Mouse (Mus musculus) Patski (cell line): Measurements from ENCODE around the gene Upb1. TPM values are rescaled to one million over a fixed set of nuclear protein-coding genes. Genes with fewer than 3 reads are reported as not detected.
"Not testable (repeated sequence)": the region's sequence is repeated elsewhere in the genome, so short reads cannot be mapped to it uniquely, and the experiment has no call there.

ENCODE experiments used
- ATAC-seq: fragments of 100-300 bp; one replicate; pipeline ENCODE4 v1.8.0; 2021
- CTCF ChIA-PET: fragments of 350-600 bp; sonication (Branson Sonifier 250); formaldehyde crosslinking; loops from one replicate; lab custom pipeline; 2022; ENCODE audit warnings: inconsistent platforms; lab: Charles Lee
- POLR2A ChIA-PET: fragments of 350-600 bp; sonication (Branson Sonifier 250); formaldehyde crosslinking; loops from one replicate; lab custom pipeline; 2022; ENCODE audit warnings: antibody characterized with exemption, inconsistent platforms; lab: Charles Lee
- DNase-seq: peaks from one replicate; pipeline ENCODE4 v3.0.0-alpha.2; 2011; ENCODE audit warnings: low read depth, low spot score
- H3K27me3 ChIP-seq: fragments of 371-371 bp; one replicate; pipeline ENCODE4 v1.5.1; 2021
- CTCF ChIP-seq: fragments of 100-300 bp; IDR thresholded peaks from one replicate; pipeline ENCODE4 v1.5.1; 2021
- in situ Hi-C: fragments of 300-500 bp; cut with MboI; formaldehyde crosslinking; loops from 3 replicates; pipeline ENCODE4 v1.11.1; 2018; ENCODE audit warnings: low pct_unique_long_range_greater_than_20kb, mixed read lengths
- polyA plus RNA-seq: library from polyadenylated mRNA; unstranded; gene quantifications from one replicate; pipeline ENCODE4 v1.2.3, GENCODE M21; 2021

Upb1 gene
- not detected for polyA plus RNA-seq

- in situ Hi-C loops, result no loop called here
- DNase-seq, result no peak
- TF ChIP-seq CTCF, result peak; percentile 37
- POLR2A ChIA-PET, result no interaction called here
- no peak for ATAC-seq
- peaks cover 13% of the 10 kb centered on the region for H3K27me3 ChIP-seq
- CTCF ChIA-PET, result no interaction called here
Observed at GRCm38 (mm10) chr10:75400958-75401357, at the start of gene Upb1. TSS of gene Upb1 (plus strand) at chr10:75401115.

- TF ChIP-seq CTCF, result no peak
- H3K27me3 ChIP-seq, result peaks cover 15% of the 10 kb centered on the region
- CTCF ChIA-PET, result no interaction called here
- DNase-seq (no peak), ATAC-seq (no peak)
- POLR2A ChIA-PET, result no interaction called here
- in situ Hi-C loops, result no loop called here
Observed at GRCm38 (mm10) chr10:75352541-75352940, 48.4 kb upstream of the Upb1 start.

GRCm38 (mm10) chr10:75353838-75354241, 47.1 kb upstream of the Upb1 start:
- POLR2A ChIA-PET, CTCF ChIA-PET, in situ Hi-C loops, DNase-seq, ATAC-seq: not testable (repeated sequence)
- peaks cover 15% of the 10 kb centered on the region for H3K27me3 ChIP-seq

GRCm38 (mm10) chr10:75355341-75355740, 45.6 kb upstream of the Upb1 start:
- in situ Hi-C loops, result no loop called here
- TF ChIP-seq CTCF, result no peak
- ChIA-PET POLR2A (no interaction called here), CTCF (no interaction called here)
- DNase-seq, result no peak
- ATAC-seq, result no peak
- H3K27me3 ChIP-seq, result peaks cover 18% of the 10 kb centered on the region

- in situ Hi-C loops, CTCF ChIA-PET, ATAC-seq, POLR2A ChIA-PET, H3K27me3 ChIP-seq: not testable (repeated sequence)
- DNase-seq, result peak; percentile 48
Observed at GRCm38 (mm10) chr10:75364214-75364690, 36.7 kb upstream of the Upb1 start.

GRCm38 (mm10) chr10:75364796-75365195, 36.1 kb upstream of the Upb1 start:
- DNase-seq (no peak), ATAC-seq (no peak)
- H3K27me3 ChIP-seq, result peaks cover 8% of the 10 kb centered on the region
- ChIA-PET POLR2A (no interaction called here), CTCF (interaction anchor here (1.5 to 1.7 kb wide), 2 partner anchors 14 to 114 kb away, joined by 3 to 4 read pairs; no protein-coding TSS in a partner anchor)
- in situ Hi-C loops, result no loop called here
- no peak for TF ChIP-seq CTCF

GRCm38 (mm10) chr10:75365231-75365633, 35.7 kb upstream of the Upb1 start:
- no peak for ATAC-seq
- CTCF ChIA-PET, result interaction anchor here (1.5 to 1.7 kb wide), 2 partner anchors 14 to 114 kb away, joined by 3 to 4 read pairs; no protein-coding TSS in a partner anchor
- in situ Hi-C loops, result no loop called here

GRCm38 (mm10) chr10:75373655-75374351, 27.1 kb upstream of the Upb1 start:
- in situ Hi-C loops, CTCF ChIA-PET, ATAC-seq, POLR2A ChIA-PET, H3K27me3 ChIP-seq, DNase-seq: not testable (repeated sequence)

More at GRCm38 (mm10) chr10:75365231-75365633, 35.7 kb upstream of the Upb1 start:
- H3K27me3 ChIP-seq, result peaks cover 7% of the 10 kb centered on the region
- no peak for DNase-seq
- no peak for TF ChIP-seq CTCF
- POLR2A ChIA-PET, result no interaction called here

GRCm38 (mm10) chr10:75378688-75379087, 22.2 kb upstream of the Upb1 start:
- no peak for TF ChIP-seq CTCF
- ChIA-PET POLR2A (no interaction called here), CTCF (interaction anchor here (1.1 to 1.3 kb wide), 3 partner anchors 9 to 17 kb away, joined by 3 to 4 read pairs (median 4); no protein-coding TSS in a partner anchor)
- DNase-seq, result peak; percentile 62
- in situ Hi-C loops, result loop anchor here (5.0 kb wide), 1 partner anchor 41 kb away; no protein-coding TSS in a partner anchor
- no peaks in the 10 kb centered on the region for H3K27me3 ChIP-seq
- ATAC-seq, result peak; percentile 98

GRCm38 (mm10) chr10:75390156-75390555, 10.8 kb upstream of the Upb1 start:
- peak; percentile 16 for TF ChIP-seq CTCF
- DNase-seq (no peak), ATAC-seq (no peak)
- POLR2A ChIA-PET, result interaction anchor here (0.6 kb wide), 2 partner anchors 10 to 232 kb away, joined by 3 read pairs; no protein-coding TSS in a partner anchor
- in situ Hi-C loops, result no loop called here
- CTCF ChIA-PET, result interaction anchor here (0.9 kb wide), 2 partner anchors 86 to 99 kb away, joined by 3 to 4 read pairs; no protein-coding TSS in a partner anchor
- H3K27me3 ChIP-seq, result peaks cover 10% of the 10 kb centered on the region

- no peak for DNase-seq
- POLR2A ChIA-PET, result no interaction called here
- no peak for ATAC-seq
- TF ChIP-seq CTCF, result peak; percentile 38
- CTCF ChIA-PET, result interaction anchor here (0.9 kb wide), 2 partner anchors 87 to 100 kb away, joined by 3 to 4 read pairs; no protein-coding TSS in a partner anchor
- peaks cover 10% of the 10 kb centered on the region for H3K27me3 ChIP-seq
- in situ Hi-C loops, result no loop called here
Observed at GRCm38 (mm10) chr10:75390832-75391231, 10.1 kb upstream of the Upb1 start.
